Mouse (Mus musculus) kidney, postnatal 10 days (tissue): ENCODE data around the gene Dennd2c.

ENCODE experiments used
- DNase-seq: peaks from one replicate; pipeline ENCODE4 v3.0.0; 2021; ENCODE audit warnings: mixed read lengths

Dennd2c gene

GRCm38 (mm10) chr3:103123636-103124035 is 21.2 kb downstream of the Dennd2c start:
- DNase-seq = no peak

- DNase-seq = no peak
Observed at GRCm38 (mm10) chr3:103126138-103126537, 23.7 kb downstream of the Dennd2c start.

- no peak for DNase-seq
Observed at GRCm38 (mm10) chr3:103127177-103127576, 24.8 kb downstream of the Dennd2c start.

- no peak for DNase-seq
Observed at GRCm38 (mm10) chr3:103127721-103128120, 25.3 kb downstream of the Dennd2c start.

GRCm38 (mm10) chr3:103128251-103128650 is 25.8 kb downstream of the Dennd2c start:
- no peak for DNase-seq

GRCm38 (mm10) chr3:103129367-103130159 is 27.2 kb downstream of the Dennd2c start:
- no peak for DNase-seq

GRCm38 (mm10) chr3:103130236-103130751 is 27.9 kb downstream of the Dennd2c start:
- DNase-seq = peak; percentile 50

GRCm38 (mm10) chr3:103133098-103133497 is 30.7 kb downstream of the Dennd2c start:
- no peak for DNase-seq

GRCm38 (mm10) chr3:103136414-103137077 is 34.1 kb downstream of the Dennd2c start:
- DNase-seq = no peak

GRCm38 (mm10) chr3:103139047-103139446 is 36.6 kb downstream of the Dennd2c start:
- DNase-seq = peak; percentile 69

- DNase-seq = peak; percentile 38
Observed at GRCm38 (mm10) chr3:103140095-103140838, 37.9 kb downstream of the Dennd2c start.

GRCm38 (mm10) chr3:103141287-103141686 is 38.9 kb downstream of the Dennd2c start:
- no peak for DNase-seq

GRCm38 (mm10) chr3:103142366-103142765 is 40.0 kb downstream of the Dennd2c start:
- DNase-seq = no peak

- no peak for DNase-seq
Observed at GRCm38 (mm10) chr3:103145336-103145735, 42.9 kb downstream of the Dennd2c start.

- no peak for DNase-seq
Observed at GRCm38 (mm10) chr3:103145791-103146190, 43.4 kb downstream of the Dennd2c start.

- DNase-seq = peak; percentile 21
Observed at GRCm38 (mm10) chr3:103146330-103147166, 44.1 kb downstream of the Dennd2c start.

GRCm38 (mm10) chr3:103147775-103148174 is 45.4 kb downstream of the Dennd2c start:
- no peak for DNase-seq

- no peak for DNase-seq
Observed at GRCm38 (mm10) chr3:103148941-103149340, 46.5 kb downstream of the Dennd2c start.

GRCm38 (mm10) chr3:103153761-103154160 is 51.4 kb downstream of the Dennd2c start:
- DNase-seq = peak; percentile 36

GRCm38 (mm10) chr3:103159232-103159900 is 57.0 kb downstream of the Dennd2c start:
- DNase-seq = no peak

- DNase-seq = peak; percentile 92
Observed at GRCm38 (mm10) chr3:103169771-103170170, 67.4 kb downstream of the Dennd2c start.
